Mouse (Mus musculus): Measurements from ENCODE around the gene Akr1cl.
"Not testable (repeated sequence)": the region's sequence is repeated elsewhere in the genome, so short reads cannot be mapped to it uniquely, and the experiment has no call there.

Gene Akr1cl

GRCm38 (mm10) chr1:65032641-65033040 lies at the start of gene Akr1cl:
Gene Akr1cl (minus strand): TSS chr1:65032759.
- DNase-seq (ENCODE audit: low spot score) = peak; percentile 73

GRCm38 (mm10) chr1:65082188-65082587 lies 49.6 kb upstream of the Akr1cl start, which contains the start of gene Crygb:
Gene Crygb (minus strand): TSS chr1:65082288.
- DNase-seq (ENCODE audit: low spot score) = no peak

GRCm38 (mm10) chr1:65075607-65076006 lies 43.0 kb upstream of the Akr1cl start:
- DNase-seq (ENCODE audit: low spot score) = no peak

GRCm38 (mm10) chr1:65073589-65073988 lies 41.0 kb upstream of the Akr1cl start, which contains the start of gene Crygc:
Gene Crygc (minus strand): TSS chr1:65073689.
- DNase-seq (ENCODE audit: low spot score) = no peak

- no peak for DNase-seq (ENCODE audit: low spot score)
Measured at GRCm38 (mm10) chr1:65067842-65068241, 35.3 kb upstream of the Akr1cl start.

GRCm38 (mm10) chr1:65064201-65064600 lies 31.6 kb upstream of the Akr1cl start:
- DNase-seq (ENCODE audit: low spot score) = no peak

GRCm38 (mm10) chr1:65063352-65063751 lies 30.8 kb upstream of the Akr1cl start, which contains the start of gene Crygd:
Gene Crygd (minus strand): TSS chr1:65063452.
- no peak for DNase-seq (ENCODE audit: low spot score)

- DNase-seq (ENCODE audit: low spot score) = no peak
Measured at GRCm38 (mm10) chr1:65052140-65052539, 19.6 kb upstream of the Akr1cl start.

- no peak for DNase-seq (ENCODE audit: low spot score)
Measured at GRCm38 (mm10) chr1:65051696-65052095, 19.1 kb upstream of the Akr1cl start.

GRCm38 (mm10) chr1:65050952-65051351 lies 18.4 kb upstream of the Akr1cl start, which contains the start of gene Cryge:
Gene Cryge (minus strand): TSS chr1:65051149.
- DNase-seq (ENCODE audit: low spot score) = not testable (repeated sequence)

GRCm38 (mm10) chr1:65048781-65049180 lies 16.2 kb upstream of the Akr1cl start:
- DNase-seq (ENCODE audit: low spot score) = peak; percentile 32

- DNase-seq (ENCODE audit: low spot score) = no peak
Measured at GRCm38 (mm10) chr1:65046401-65047109, 14.0 kb upstream of the Akr1cl start.

- DNase-seq (ENCODE audit: low spot score) = no peak
Measured at GRCm38 (mm10) chr1:65043433-65043832, 10.9 kb upstream of the Akr1cl start.

- no peak for DNase-seq (ENCODE audit: low spot score)
Measured at GRCm38 (mm10) chr1:65041837-65042236, 9.3 kb upstream of the Akr1cl start.

GRCm38 (mm10) chr1:65040806-65041205 lies 8.2 kb upstream of the Akr1cl start:
- peak; percentile 83 for DNase-seq (ENCODE audit: low spot score)

GRCm38 (mm10) chr1:65039679-65040078 lies 7.1 kb upstream of the Akr1cl start:
- DNase-seq (ENCODE audit: low spot score) = no peak

- no peak for DNase-seq (ENCODE audit: low spot score)
Measured at GRCm38 (mm10) chr1:65037542-65037941, 5.0 kb upstream of the Akr1cl start.

- no peak for DNase-seq (ENCODE audit: low spot score)
Measured at GRCm38 (mm10) chr1:65035513-65035912, 3.0 kb upstream of the Akr1cl start.

GRCm38 (mm10) chr1:65028206-65028605 lies 4.4 kb downstream of the Akr1cl start:
- DNase-seq (ENCODE audit: low spot score) = no peak

- no peak for DNase-seq (ENCODE audit: low spot score)
Measured at GRCm38 (mm10) chr1:65012726-65013125, 19.8 kb downstream of the Akr1cl start.

- DNase-seq (ENCODE audit: low spot score) = peak; percentile 54
Measured at GRCm38 (mm10) chr1:65010153-65010552, 22.4 kb downstream of the Akr1cl start.

GRCm38 (mm10) chr1:65005575-65005974 lies 27.0 kb downstream of the Akr1cl start:
- DNase-seq (ENCODE audit: low spot score) = no peak

GRCm38 (mm10) chr1:65004526-65004925 lies 28.0 kb downstream of the Akr1cl start:
- no peak for DNase-seq (ENCODE audit: low spot score)

GRCm38 (mm10) chr1:64993206-64993605 lies 39.4 kb downstream of the Akr1cl start:
- no peak for DNase-seq (ENCODE audit: low spot score)
